Mouse (Mus musculus) liver, embryonic 15.5 days (tissue): ENCODE data around the gene Bag2. TPM values are rescaled to one million over a fixed set of nuclear protein-coding genes. Genes with fewer than 3 reads are reported as not detected.

Source experiments
- polyA plus RNA-seq: library from polyadenylated mRNA; unstranded; fragments of >200 nt; fragmentation: Nextera tagmentation; extraction: Ambion mirVana; gene quantifications from 2 replicates; pipeline ENCODE4 v1.2.1, GENCODE M21; 2015

The Bag2 gene
- polyA plus RNA-seq, 1 experiment from 2014 or later = 47.7 TPM

Other genes with a start within 250 kb of the Bag2 start
- 33.4 and 34.4 TPM in 2 replicates for gene Prim2, start 88.0 kb downstream of the Bag2 start, polyA plus RNA-seq
- gene Rab23, start 37.9 kb downstream of the Bag2 start, polyA plus RNA-seq = 3.7 and 4.7 TPM in 2 replicates
- gene Zfp451, start 56.8 kb upstream of the Bag2 start, polyA plus RNA-seq = 5.6 and 6.7 TPM in 2 replicates
- 0.41 and 0.50 TPM in 2 replicates for gene Bend6, start 150.0 kb upstream of the Bag2 start, polyA plus RNA-seq
- 5.9 and 6.9 TPM in 2 replicates for gene Dst, start 150.4 kb upstream of the Bag2 start, polyA plus RNA-seq